In the genomic region with DNA sequence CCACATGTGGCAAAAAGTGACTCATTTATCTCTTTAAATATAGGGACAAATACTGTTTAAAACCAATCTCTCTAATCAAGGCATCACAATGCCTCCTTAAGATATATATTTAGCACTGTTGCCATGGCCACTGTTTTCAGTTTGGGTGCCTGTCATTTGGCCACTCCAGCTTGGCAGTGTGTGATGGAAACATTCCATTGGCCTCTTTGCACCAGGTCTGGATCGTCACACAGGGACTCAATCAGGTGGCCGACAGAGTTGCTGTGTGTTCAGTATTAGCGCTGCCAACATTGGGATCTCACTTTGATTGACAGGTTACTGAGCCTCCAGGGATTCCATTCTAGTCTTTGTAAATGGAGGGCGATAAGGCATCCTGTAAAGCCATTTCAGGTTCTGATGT, we compare ENCODE assay signal across 8 mouse cellular contexts. TPM values are rescaled to one million over a fixed set of nuclear protein-coding genes. Genes with fewer than 3 reads are reported as not detected.
DNase-seq lines count a peak whose midpoint lies in the region; ATAC-seq and TF ChIP-seq lines count a peak whose summit lies in the region.

No protein-coding gene starts in this region.

- peak; percentile 41 for DNase-seq in forebrain, postnatal 0 days
- no peak for DNase-seq in forebrain, embryonic 11.5 days (ENCODE audit: low spot score)
- DNase-seq in cerebellum, adult 8-10 months: peak; percentile 18
- peak; percentile 99 for DNase-seq in heart, adult 11 months
- DNase-seq in lung, adult 2 months: peak; percentile 30
- no peak for DNase-seq in spleen, adult 12 weeks (ENCODE audit: low spot score)

- TF ChIP-seq CTCF in forebrain, postnatal 0 days (IDR thresholded peaks at IDR 0.05; ENCODE audit: low read depth): no peak
- TF ChIP-seq CTCF in lung, adult 2 months (IDR thresholded peaks at IDR 0.05; ENCODE audit: insufficient read depth, low read length): no peak

- H3K27me3 ChIP-seq in forebrain, postnatal 0 days (ENCODE audit: insufficient read depth, low read length): no peaks in the 10 kb centered on the region
- H3K27me3 ChIP-seq in forebrain, embryonic 11.5 days (ENCODE audit: control insufficient read depth, insufficient read depth, low read length): no peaks in the 10 kb centered on the region
- no peaks in the 10 kb centered on the region for H3K27me3 ChIP-seq in kidney, embryonic 16.5 days (ENCODE audit: insufficient read depth, low read length)

- 29% methylated on average over 4 of the region's 4 CpGs for WGBS in forebrain, postnatal 0 days
- WGBS in forebrain, embryonic 11.5 days: 63% methylated on average over 4 of the region's 4 CpGs
- 43% methylated on average over 4 of the region's 4 CpGs for WGBS in lung, adult 2 months
- 61% methylated on average over 4 of the region's 4 CpGs for WGBS in kidney, embryonic 16.5 days

- no peak overlapping the region for H3K27ac ChIP-seq in forebrain, postnatal 0 days (ENCODE audit: low read depth, low read length)
- H3K27ac ChIP-seq in forebrain, embryonic 11.5 days (ENCODE audit: low read depth, low read length): no peak overlapping the region
- H3K27ac ChIP-seq in kidney, embryonic 16.5 days (ENCODE audit: low read length): no peak overlapping the region

- H3K36me3 ChIP-seq in forebrain, postnatal 0 days (ENCODE audit: insufficient read depth): no peaks in the 10 kb centered on the region
- H3K36me3 ChIP-seq in forebrain, embryonic 11.5 days (ENCODE audit: control insufficient read depth, insufficient read depth, low read length): no peaks in the 10 kb centered on the region
- no peaks in the 10 kb centered on the region for H3K36me3 ChIP-seq in kidney, embryonic 16.5 days (ENCODE audit: insufficient read depth, low read length)

- H3K9ac ChIP-seq in forebrain, postnatal 0 days: no peak overlapping the region
- no peak overlapping the region for H3K9ac ChIP-seq in forebrain, embryonic 11.5 days (ENCODE audit: low read length)
- H3K9ac ChIP-seq in kidney, embryonic 16.5 days (replicated peaks; ENCODE audit: low read length): no peak overlapping the region

- ATAC-seq in forebrain, postnatal 0 days: peak; percentile 84
- no peak for ATAC-seq in forebrain, embryonic 11.5 days (replicated peaks; ENCODE audit: low FRiP score)
- no peak for ATAC-seq in granulocyte monocyte progenitor cell, adult 5-6 weeks (replicated peaks; ENCODE audit: poor library complexity, severe bottlenecking)
- ATAC-seq in kidney, embryonic 16.5 days (ENCODE audit: low FRiP score, low TSS enrichment): no peak

- H3K4me1 ChIP-seq in forebrain, postnatal 0 days (ENCODE audit: insufficient read depth): peaks cover 3% of the 10 kb centered on the region; the same call in 1 of the 2 replicates
- no peaks in the 10 kb centered on the region for H3K4me1 ChIP-seq in forebrain, embryonic 11.5 days (replicated peaks; ENCODE audit: control insufficient read depth, insufficient read depth, low read length)
- peaks cover 2% of the 10 kb centered on the region; the same call in 1 of the 2 replicates for H3K4me1 ChIP-seq in lung, adult 2 months (ENCODE audit: control insufficient read depth, insufficient read depth, low read length)
- H3K4me1 ChIP-seq in kidney, embryonic 16.5 days (ENCODE audit: insufficient read depth, low read length): no peaks in the 10 kb centered on the region

- H3K4me3 ChIP-seq in forebrain, postnatal 0 days (ENCODE audit: low read depth, low read length): no peak overlapping the region
- no peak overlapping the region for H3K4me3 ChIP-seq in forebrain, embryonic 11.5 days (ENCODE audit: low read depth, low read length)
- no peak overlapping the region for H3K4me3 ChIP-seq in lung, adult 2 months (replicated peaks; ENCODE audit: extremely low read depth, low read depth, low read length)
- H3K4me3 ChIP-seq in kidney, embryonic 16.5 days (ENCODE audit: low read length): no peak overlapping the region

- TF ChIP-seq POLR2A in lung, adult 2 months (IDR thresholded peaks at IDR 0.05; ENCODE audit: borderline replicate concordance, extremely low read depth, low read depth, low read length): no peak

- no peaks in the 10 kb centered on the region for H3K9me3 ChIP-seq in forebrain, postnatal 0 days (ENCODE audit: low read length)
- H3K9me3 ChIP-seq in forebrain, embryonic 11.5 days (ENCODE audit: control insufficient read depth, low read length): no peaks in the 10 kb centered on the region
- H3K9me3 ChIP-seq in kidney, embryonic 16.5 days (ENCODE audit: low read length): no peaks in the 10 kb centered on the region

- no peak overlapping the region for H3K4me2 ChIP-seq in forebrain, postnatal 0 days (ENCODE audit: low read depth)
- no peak overlapping the region for H3K4me2 ChIP-seq in forebrain, embryonic 11.5 days (ENCODE audit: low read depth, low read length, severe bottlenecking)
- no peak overlapping the region for H3K4me2 ChIP-seq in kidney, embryonic 16.5 days (replicated peaks; ENCODE audit: low read depth, low read length)

RNA-seq across cellular contexts. Expression of a gene that starts 46.1 kb away (rescaled TPM):
- 7.4 and 10.3 TPM in 2 replicates for total RNA-seq in forebrain, postnatal 0 days (2014; rRNA removed)
- polyA plus RNA-seq in forebrain, postnatal 0 days (2015; fragmentation: Nextera tagmentation; extraction: Ambion mirVana): 3.6 TPM in 2 replicates
- 0.80 and 1.00 TPM in 2 replicates for polyA plus RNA-seq in forebrain, embryonic 11.5 days (2014; fragmentation: Nextera tagmentation; extraction: Ambion mirVana)
- polyA plus RNA-seq in lung, adult 2 months (2012; rRNA removed): 19.3 and 35.7 TPM in 2 replicates
- total RNA-seq in granulocyte monocyte progenitor cell, adult 5-6 weeks (2014; fragmentation: Nextera tagmentation): 3.0 and 3.7 TPM in 2 replicates
- total RNA-seq in granulocyte monocyte progenitor cell, adult 5-6 weeks (2017): 5.6 and 7.0 TPM in 2 replicates
- 1.4 TPM in 2 replicates for polyA plus RNA-seq in kidney, embryonic 16.5 days (2015; fragmentation: Nextera tagmentation; extraction: Ambion mirVana)

Comparison
In these comparisons a context has a peak if more than half of its experiments do, and no peak if none do; other contexts are left out.
1. DNase-seq: peak in forebrain, postnatal 0 days (single experiment), cerebellum, adult 8-10 months (single experiment), heart, adult 11 months (single experiment) and lung, adult 2 months (single experiment); none in forebrain, embryonic 11.5 days (single experiment) and spleen, adult 12 weeks (single experiment).